Mouse (Mus musculus): Measurements from ENCODE around the gene Tmem131l. TPM values are rescaled to one million over a fixed set of nuclear protein-coding genes. Genes with fewer than 3 reads are reported as not detected.

Gene Tmem131l
- polyA plus RNA-seq, 1 experiment from 2014 or later, result 35.7 TPM

DNA sequence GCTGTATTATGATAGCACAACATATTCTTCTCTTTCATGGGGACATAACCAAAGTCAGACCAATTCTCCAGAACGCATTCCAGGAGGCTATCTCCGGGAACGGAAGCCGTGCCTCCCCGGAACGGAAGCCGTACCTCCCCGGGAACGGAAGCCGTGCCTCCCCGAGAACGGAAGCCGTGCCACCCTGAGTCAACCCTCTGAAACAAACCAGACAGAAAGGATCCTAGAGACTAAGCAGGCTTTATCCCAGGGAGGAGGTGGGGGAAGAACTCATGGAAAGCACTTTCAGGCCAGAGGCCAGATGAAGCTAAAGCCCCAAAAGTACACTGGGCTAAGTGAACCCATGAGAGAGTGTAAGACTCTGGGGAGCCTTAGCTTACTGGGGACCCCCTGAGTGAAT is 182.4 kb downstream of the Tmem131l start:
- H3K4me3 ChIP-seq (ENCODE audit: low read depth, low read length), result no peak overlapping the region
- 88% methylated on average over 13 of the region's 13 CpGs for WGBS
- no peaks in the 10 kb centered on the region for H3K9me3 ChIP-seq (ENCODE audit: control insufficient read depth, low read length)
- no peaks in the 10 kb centered on the region for H3K4me1 ChIP-seq (replicated peaks; ENCODE audit: control insufficient read depth, insufficient read depth, low read length)
- H3K9ac ChIP-seq (ENCODE audit: low read depth, low read length), result no peak overlapping the region
- H3K36me3 ChIP-seq (ENCODE audit: control insufficient read depth, insufficient read depth, low read length), result no peaks in the 10 kb centered on the region
- DNase-seq (ENCODE audit: low spot score) (no peak), ATAC-seq (replicated peaks; ENCODE audit: low FRiP score) (no peak)
- no peaks in the 10 kb centered on the region for H3K27me3 ChIP-seq (replicated peaks; ENCODE audit: control insufficient read depth, insufficient read depth, low read length)
- no peak overlapping the region for H3K4me2 ChIP-seq
- no peak overlapping the region for H3K27ac ChIP-seq (ENCODE audit: low read depth, low read length)

- H3K9me3 ChIP-seq (ENCODE audit: control insufficient read depth, low read length), result no peaks in the 10 kb centered on the region
- H3K4me1 ChIP-seq (replicated peaks; ENCODE audit: control insufficient read depth, insufficient read depth, low read length), result no peaks in the 10 kb centered on the region
- H3K4me2 ChIP-seq, result no peak overlapping the region
- WGBS, result 86% methylated on average over 5 of the region's 5 CpGs
- H3K27me3 ChIP-seq (replicated peaks; ENCODE audit: control insufficient read depth, insufficient read depth, low read length), result no peaks in the 10 kb centered on the region
- ATAC-seq (replicated peaks; ENCODE audit: low FRiP score), result no peak
- no peaks in the 10 kb centered on the region for H3K36me3 ChIP-seq (ENCODE audit: control insufficient read depth, insufficient read depth, low read length)
- DNase-seq (ENCODE audit: low spot score), result no peak
- H3K4me3 ChIP-seq (ENCODE audit: low read depth, low read length), result no peak overlapping the region
- no peak overlapping the region for H3K27ac ChIP-seq (ENCODE audit: low read depth, low read length)
- H3K9ac ChIP-seq (ENCODE audit: low read depth, low read length), result no peak overlapping the region
Measured at GRCm38 (mm10) chr3:83855643-83856042, 184.3 kb downstream of the Tmem131l start.

GRCm38 (mm10) chr3:83849341-83849740 is 190.6 kb downstream of the Tmem131l start:
- WGBS, result 67% methylated on average over 2 of the region's 2 CpGs
- Histone ChIP-seq H3K4me2 (no peak overlapping the region), H3K9me3 (ENCODE audit: control insufficient read depth, low read length) (no peaks in the 10 kb centered on the region), H3K27me3 (replicated peaks; ENCODE audit: control insufficient read depth, insufficient read depth, low read length) (no peaks in the 10 kb centered on the region), H3K4me3 (ENCODE audit: low read depth, low read length) (no peak overlapping the region), H3K9ac (ENCODE audit: low read depth, low read length) (no peak overlapping the region), H3K36me3 (ENCODE audit: control insufficient read depth, insufficient read depth, low read length) (no peaks in the 10 kb centered on the region), H3K4me1 (replicated peaks; ENCODE audit: control insufficient read depth, insufficient read depth, low read length) (no peaks in the 10 kb centered on the region), H3K27ac (ENCODE audit: low read depth, low read length) (no peak overlapping the region)
- no peak for DNase-seq (ENCODE audit: low spot score)
- no peak for ATAC-seq (replicated peaks; ENCODE audit: low FRiP score)

Other genes starting within 250 kb of the Tmem131l start
- gene Tlr2, start 198.4 kb downstream of the Tmem131l start, polyA plus RNA-seq (2014; fragmentation: Nextera tagmentation; extraction: Ambion mirVana), result 2.5 and 3.3 TPM in 2 replicates
- gene Mnd1, start 115.6 kb upstream of the Tmem131l start, polyA plus RNA-seq (2014; fragmentation: Nextera tagmentation; extraction: Ambion mirVana), result 13.2 and 14.2 TPM in 2 replicates
- 0.27 and 0.48 TPM in 2 replicates for gene Gm6525, start 133.9 kb upstream of the Tmem131l start, polyA plus RNA-seq (2014; fragmentation: Nextera tagmentation; extraction: Ambion mirVana)